Comparison of ENCODE assay signal across 19 mouse cellular contexts in the genomic region with DNA sequence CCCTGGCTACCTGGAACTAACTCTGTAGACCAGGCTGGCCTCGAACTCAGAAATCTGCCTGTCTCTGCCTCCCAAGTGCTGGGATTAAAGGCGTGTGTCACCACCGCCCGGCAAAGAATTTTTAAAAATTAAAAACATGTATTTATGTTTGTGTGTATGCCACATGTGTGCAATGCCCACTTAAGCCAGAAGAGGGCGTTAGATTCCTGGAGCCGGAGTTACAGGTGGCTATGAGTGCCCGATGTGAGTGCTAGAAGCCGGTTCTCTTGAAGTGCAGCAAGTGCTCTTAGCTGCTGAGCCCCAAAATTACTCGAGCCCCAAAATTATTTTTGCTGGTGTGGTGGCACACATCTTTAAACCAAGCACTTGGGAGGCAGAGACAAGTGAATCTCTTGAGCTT. TPM values are rescaled to one million over a fixed set of nuclear protein-coding genes. Genes with fewer than 3 reads are reported as not detected.
DNase-seq lines count a peak whose midpoint lies in the region; ATAC-seq and TF ChIP-seq lines count a peak whose summit lies in the region.
"Had no signal": no experiment of that assay in that cellular context is flagged by ENCODE, and none has a peak within 500 bp of the region (broad histone marks: within the 10 kb centered on the region; RNA-seq: fewer than 3 reads in every experiment).

No protein-coding gene starts in this region.

- no peak for DNase-seq in hindbrain, postnatal 0 days (ENCODE audit: low spot score)
- DNase-seq in midbrain, postnatal 0 days (ENCODE audit: low spot score) = no peak
- no peak for DNase-seq in midbrain, embryonic 10.5 days (ENCODE audit: low spot score)
- peak; percentile 76 for DNase-seq in ZHBTc4 (ENCODE audit: low read depth, low spot score)
- peak; percentile 12 to 15 for DNase-seq in thymus, postnatal 36 days
- DNase-seq in cerebellum, adult 11 months = no peak
- DNase-seq: kidney, adult 9 months; left cerebral cortex, postnatal 4 days; spleen, adult 18-20 months had no signal

- 85% methylated on average over 9 of the region's 9 CpGs for WGBS in hindbrain, postnatal 0 days
- WGBS in hindbrain, embryonic 12.5 days = 85% methylated on average over 9 of the region's 9 CpGs
- 84% methylated on average over 9 of the region's 9 CpGs for WGBS in midbrain, postnatal 0 days
- WGBS in midbrain, embryonic 10.5 days = 85% methylated on average over 9 of the region's 9 CpGs
- WGBS in midbrain, embryonic 13.5 days = 83% methylated on average over 9 of the region's 9 CpGs

- peaks cover 5% of the 10 kb centered on the region for H3K36me3 ChIP-seq in hindbrain, postnatal 0 days (ENCODE audit: insufficient read depth, low read length)
- peaks cover 32% of the 10 kb centered on the region for H3K36me3 ChIP-seq in hindbrain, embryonic 12.5 days
- peaks cover 6% of the 10 kb centered on the region for H3K36me3 ChIP-seq in midbrain, postnatal 0 days (ENCODE audit: insufficient read depth, low read length)
- H3K36me3 ChIP-seq in midbrain, embryonic 10.5 days = peaks cover 33% of the 10 kb centered on the region
- H3K36me3 ChIP-seq in midbrain, embryonic 13.5 days = peaks cover 31% of the 10 kb centered on the region

- TF ChIP-seq CTCF in hindbrain, postnatal 0 days (IDR thresholded peaks at IDR 0.05; ENCODE audit: low read depth) = 0 out of 2 replicates have a peak, but pooled peaks have one; percentile 9
- TF ChIP-seq CTCF in midbrain, postnatal 0 days (IDR thresholded peaks at IDR 0.05) = peak; percentile 41

- no peaks in the 10 kb centered on the region for H3K4me1 ChIP-seq in hindbrain, postnatal 0 days (ENCODE audit: insufficient read depth, low read length)
- H3K4me1 ChIP-seq in hindbrain, embryonic 12.5 days = no peaks in the 10 kb centered on the region
- no peaks in the 10 kb centered on the region for H3K4me1 ChIP-seq in midbrain, postnatal 0 days (ENCODE audit: insufficient read depth, low read length)
- H3K4me1 ChIP-seq in midbrain, embryonic 10.5 days = no peaks in the 10 kb centered on the region
- no peaks in the 10 kb centered on the region for H3K4me1 ChIP-seq in midbrain, embryonic 13.5 days (replicated peaks)
- H3K4me1 ChIP-seq: embryonic facial prominence, embryonic 13.5 days had no signal

- no peak overlapping the region for H3K4me2 ChIP-seq in hindbrain, postnatal 0 days (ENCODE audit: low read depth, low read length)
- H3K4me2 ChIP-seq in hindbrain, embryonic 12.5 days (replicated peaks) = no peak overlapping the region
- H3K4me2 ChIP-seq in midbrain, postnatal 0 days (ENCODE audit: low read depth, low read length, poor library complexity, severe bottlenecking) = no peak overlapping the region
- no peak overlapping the region for H3K4me2 ChIP-seq in midbrain, embryonic 13.5 days (replicated peaks)
- H3K4me2 ChIP-seq: embryonic facial prominence, embryonic 13.5 days had no signal

- no peaks in the 10 kb centered on the region for H3K9me3 ChIP-seq in hindbrain, postnatal 0 days (ENCODE audit: low read length)
- no peaks in the 10 kb centered on the region for H3K9me3 ChIP-seq in hindbrain, embryonic 12.5 days (replicated peaks)
- H3K9me3 ChIP-seq in midbrain, postnatal 0 days (ENCODE audit: low read length) = no peaks in the 10 kb centered on the region
- no peaks in the 10 kb centered on the region for H3K9me3 ChIP-seq in midbrain, embryonic 10.5 days (replicated peaks)
- no peaks in the 10 kb centered on the region for H3K9me3 ChIP-seq in midbrain, embryonic 13.5 days
- H3K9me3 ChIP-seq: embryonic facial prominence, embryonic 13.5 days had no signal

- no peak overlapping the region for H3K27ac ChIP-seq in hindbrain, postnatal 0 days
- H3K27ac ChIP-seq in hindbrain, embryonic 12.5 days = no peak overlapping the region
- H3K27ac ChIP-seq in midbrain, postnatal 0 days (ENCODE audit: low read depth, low read length) = no peak overlapping the region
- no peak overlapping the region for H3K27ac ChIP-seq in midbrain, embryonic 10.5 days (replicated peaks)
- no peak overlapping the region for H3K27ac ChIP-seq in midbrain, embryonic 13.5 days
- H3K27ac ChIP-seq: embryonic facial prominence, embryonic 13.5 days had no signal

- H3K4me3 ChIP-seq in hindbrain, postnatal 0 days (ENCODE audit: low read length) = no peak overlapping the region
- no peak overlapping the region for H3K4me3 ChIP-seq in hindbrain, embryonic 12.5 days
- no peak overlapping the region for H3K4me3 ChIP-seq in midbrain, postnatal 0 days (ENCODE audit: low read depth, low read length)
- no peak overlapping the region for H3K4me3 ChIP-seq in midbrain, embryonic 10.5 days
- no peak overlapping the region for H3K4me3 ChIP-seq in midbrain, embryonic 13.5 days (replicated peaks)
- H3K4me3 ChIP-seq: embryonic facial prominence, embryonic 13.5 days had no signal

- H3K27me3 ChIP-seq in hindbrain, postnatal 0 days (ENCODE audit: insufficient read depth, low read length) = no peaks in the 10 kb centered on the region
- H3K27me3 ChIP-seq in hindbrain, embryonic 12.5 days = no peaks in the 10 kb centered on the region
- H3K27me3 ChIP-seq in midbrain, postnatal 0 days (ENCODE audit: insufficient read depth, low read length) = no peaks in the 10 kb centered on the region
- H3K27me3 ChIP-seq in midbrain, embryonic 10.5 days (ENCODE audit: low read depth, poor library complexity, severe bottlenecking) = no peaks in the 10 kb centered on the region
- H3K27me3 ChIP-seq in midbrain, embryonic 13.5 days = no peaks in the 10 kb centered on the region
- H3K27me3 ChIP-seq: embryonic facial prominence, embryonic 13.5 days had no signal

- ATAC-seq in hindbrain, postnatal 0 days = no peak
- no peak for ATAC-seq in hindbrain, embryonic 12.5 days (ENCODE audit: low FRiP score)
- no peak for ATAC-seq in midbrain, postnatal 0 days (ENCODE audit: low FRiP score)
- no peak for ATAC-seq in midbrain, embryonic 13.5 days

- no peak overlapping the region for H3K9ac ChIP-seq in hindbrain, postnatal 0 days (replicated peaks; ENCODE audit: low read length)
- H3K9ac ChIP-seq in hindbrain, embryonic 12.5 days = no peak overlapping the region
- no peak overlapping the region for H3K9ac ChIP-seq in midbrain, postnatal 0 days (replicated peaks; ENCODE audit: low read length, poor library complexity, severe bottlenecking)
- no peak overlapping the region for H3K9ac ChIP-seq in midbrain, embryonic 13.5 days (replicated peaks)
- H3K9ac ChIP-seq: embryonic facial prominence, embryonic 13.5 days had no signal

RNA-seq across cellular contexts. Expression of a gene that starts 26.0 kb away (rescaled TPM):
- total RNA-seq in hindbrain, postnatal 0 days (2014; rRNA removed) = 149 and 160 TPM in 2 replicates
- polyA plus RNA-seq in hindbrain, postnatal 0 days (2015; fragmentation: Nextera tagmentation; extraction: Ambion mirVana) = 95.7 and 109 TPM in 2 replicates
- 176 and 183 TPM in 2 replicates for polyA plus RNA-seq in hindbrain, embryonic 12.5 days (2016; fragmentation: Nextera tagmentation; extraction: Ambion mirVana)
- total RNA-seq in midbrain, postnatal 0 days (2014; rRNA removed) = 164 and 181 TPM in 2 replicates
- 103 and 109 TPM in 2 replicates for polyA plus RNA-seq in midbrain, postnatal 0 days (2015; fragmentation: Nextera tagmentation; extraction: Ambion mirVana)
- polyA plus RNA-seq in midbrain, embryonic 10.5 days (2016; fragmentation: Nextera tagmentation; extraction: Ambion mirVana) = 138 and 156 TPM in 2 replicates
- polyA plus RNA-seq in midbrain, embryonic 13.5 days (2015; fragmentation: Nextera tagmentation; extraction: Ambion mirVana) = 196 and 199 TPM in 2 replicates

RNA-seq across cellular contexts. Expression of a gene that starts 36.2 kb away (rescaled TPM):
- total RNA-seq in hindbrain, postnatal 0 days (2014; rRNA removed) = 0.73 TPM in 1 of 2 replicates, not detected in the other
- polyA plus RNA-seq in hindbrain, postnatal 0 days (2015; fragmentation: Nextera tagmentation; extraction: Ambion mirVana) = not detected in 2 replicates
- polyA plus RNA-seq in hindbrain, embryonic 12.5 days (2016; fragmentation: Nextera tagmentation; extraction: Ambion mirVana) = not detected in 2 replicates
- not detected in 2 replicates for total RNA-seq in midbrain, postnatal 0 days (2014; rRNA removed)
- polyA plus RNA-seq in midbrain, postnatal 0 days (2015; fragmentation: Nextera tagmentation; extraction: Ambion mirVana) = not detected in 2 replicates
- polyA plus RNA-seq in midbrain, embryonic 10.5 days (2016; fragmentation: Nextera tagmentation; extraction: Ambion mirVana) = not detected in 2 replicates
- polyA plus RNA-seq in midbrain, embryonic 13.5 days (2015; fragmentation: Nextera tagmentation; extraction: Ambion mirVana) = not detected in 2 replicates
- total RNA-seq: gastrocnemius, adult 18-20 months; layer of hippocampus, postnatal 10 days had no signal
- polyA plus RNA-seq: embryonic facial prominence, embryonic 13.5 days; forebrain, embryonic 11.5 days; heart, embryonic 14.5 days; hindbrain, embryonic 11.5 days; liver, embryonic 16.5 days; neural tube, embryonic 11.5 days had no signal

RNA-seq across cellular contexts. Expression of a gene that starts 57.5 kb away (rescaled TPM):
- 19.4 and 22.2 TPM in 2 replicates for total RNA-seq in hindbrain, postnatal 0 days (2014; rRNA removed)
- 40.8 and 41.2 TPM in 2 replicates for polyA plus RNA-seq in hindbrain, postnatal 0 days (2015; fragmentation: Nextera tagmentation; extraction: Ambion mirVana)
- 50.5 and 51.7 TPM in 2 replicates for polyA plus RNA-seq in hindbrain, embryonic 12.5 days (2016; fragmentation: Nextera tagmentation; extraction: Ambion mirVana)
- 27.7 and 27.8 TPM in 2 replicates for total RNA-seq in midbrain, postnatal 0 days (2014; rRNA removed)
- 43.0 and 45.0 TPM in 2 replicates for polyA plus RNA-seq in midbrain, postnatal 0 days (2015; fragmentation: Nextera tagmentation; extraction: Ambion mirVana)
- polyA plus RNA-seq in midbrain, embryonic 10.5 days (2016; fragmentation: Nextera tagmentation; extraction: Ambion mirVana) = 49.4 and 52.3 TPM in 2 replicates
- polyA plus RNA-seq in midbrain, embryonic 13.5 days (2015; fragmentation: Nextera tagmentation; extraction: Ambion mirVana) = 46.8 and 49.2 TPM in 2 replicates

Comparison
In these comparisons a context has a peak if more than half of its experiments do, and no peak if none do; other contexts are left out.
1. DNase-seq: peak in ZHBTc4 (single experiment) and thymus, postnatal 36 days (2 of 2); none in hindbrain, postnatal 0 days (single experiment), midbrain, postnatal 0 days (single experiment), midbrain, embryonic 10.5 days (single experiment) and cerebellum, adult 11 months (single experiment).